Mouse (Mus musculus) lung, postnatal 0 days (tissue): ENCODE results near the gene Myo16. TPM values are rescaled to one million over a fixed set of nuclear protein-coding genes. Genes with fewer than 3 reads are reported as not detected.

Source experiments
- ATAC-seq: fragments of 200-750 bp; cut with Nextera tagmentation; 2 replicates; pipeline ENCODE4 v1.8.0; 2017; ENCODE audit warnings: moderate library complexity
- DNase-seq: peaks from one replicate; pipeline ENCODE4 v3.0.0-alpha.2; 2016; ENCODE audit warnings: low spot score
- H3K27ac ChIP-seq: fragments of 300-500 bp; sonication (generic); 2 replicates; pipeline ENCODE4 v1.5.1; 2014; ENCODE audit warnings: antibody characterized with exemption, mild to moderate bottlenecking, low read length, mixed read lengths
- H3K27me3 ChIP-seq: fragments of 300-500 bp; sonication (generic); replicated peaks from 2 replicates; pipeline ENCODE4 v1.6.1; 2014; ENCODE audit warnings: low read length, mixed read lengths; ENCODE audit not compliant: insufficient read depth
- H3K36me3 ChIP-seq: fragments of 300-500 bp; sonication (generic); 2 replicates; pipeline ENCODE4 v1.6.1; 2014; ENCODE audit warnings: low read length, mixed read lengths; ENCODE audit not compliant: insufficient read depth
- H3K4me1 ChIP-seq: fragments of 300-500 bp; sonication (generic); 2 replicates; pipeline ENCODE4 v1.6.1; 2014; ENCODE audit warnings: antibody characterized with exemption, low read depth, low read length, mixed read lengths; ENCODE audit not compliant: insufficient read depth
- H3K4me2 ChIP-seq: fragments of 300-500 bp; sonication (generic); replicated peaks from 2 replicates; pipeline ENCODE4 v1.6.1; 2014; ENCODE audit warnings: low read depth, mild to moderate bottlenecking, low read length, moderate library complexity, mixed read lengths
- H3K4me3 ChIP-seq: fragments of 300-500 bp; sonication (generic); 2 replicates; pipeline ENCODE4 v1.5.1; 2014; ENCODE audit warnings: low read depth, low read length
- H3K9ac ChIP-seq: fragments of 300-500 bp; sonication (generic); replicated peaks from 2 replicates; pipeline ENCODE4 v1.6.1; 2014; ENCODE audit warnings: low read depth, mild to moderate bottlenecking
- H3K9me3 ChIP-seq: fragments of 300-500 bp; sonication (generic); 2 replicates; pipeline ENCODE4 v1.6.1; 2016; ENCODE audit warnings: low read length, mixed read lengths
- CTCF ChIP-seq: IDR thresholded peaks from 2 replicates; pipeline ENCODE4 v1.5.1; 2016; ENCODE audit warnings: antibody characterized with exemption, mild to moderate bottlenecking
- EP300 ChIP-seq: IDR thresholded peaks from 2 replicates; pipeline ENCODE4 v1.6.1; 2016; ENCODE audit warnings: antibody characterized with exemption, mild to moderate bottlenecking, control low read depth
- WGBS: fragments of 180-500 bp; shearing (Covaris S2); extraction: QIAGEN DNeasy Blood & Tissue Kit; methylation state at CpG from one replicate; pipeline ENCODE4 v1.1.7; 2014; 5-methylcytosine and 5-hydroxymethylcytosine counted together
- polyA plus RNA-seq: library from polyadenylated mRNA; unstranded; fragments of >200 nt; fragmentation: Nextera tagmentation; extraction: Ambion mirVana; gene quantifications from 2 replicates; pipeline ENCODE4 v1.2.1, GENCODE M21; 2015

Myo16 gene
- polyA plus RNA-seq, 1 experiment from 2014 or later = 0.17 TPM

DNA sequence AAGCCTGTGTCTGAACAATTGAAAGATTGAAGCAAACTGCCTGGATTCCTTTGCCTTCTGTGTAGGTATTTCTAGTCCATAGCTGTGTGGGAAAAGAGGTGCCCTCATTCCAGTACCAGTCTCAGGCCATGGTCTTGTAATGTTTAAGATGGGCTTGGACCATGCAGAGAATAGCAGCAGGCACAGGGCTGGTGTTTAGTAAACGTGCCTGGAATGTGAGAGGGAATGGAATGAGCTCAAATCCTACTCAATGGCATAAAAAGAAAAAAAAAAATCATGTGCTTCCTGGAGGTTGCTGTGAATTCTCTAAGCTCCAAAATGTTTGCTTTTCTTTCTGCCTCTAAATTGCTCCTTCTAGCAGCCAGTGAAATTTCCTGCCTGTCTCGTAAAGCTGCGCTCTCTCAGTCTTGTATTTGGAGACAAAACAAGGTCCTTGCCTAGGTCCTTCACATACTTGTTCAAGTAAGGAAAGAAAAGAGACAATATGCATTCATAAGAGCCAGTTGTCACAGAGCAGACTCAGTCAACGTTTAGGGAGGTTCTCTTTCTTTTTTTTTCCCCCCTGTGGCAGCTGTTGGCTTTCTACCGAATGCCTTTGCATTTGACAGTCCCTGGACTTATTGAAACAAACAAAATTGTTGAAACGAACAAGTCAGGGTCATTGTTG lies 70.0 kb downstream of the Myo16 start:
- whole genome bisulfite sequencing = 10% methylated on average over 6 of the region's 6 CpGs
- Histone ChIP-seq H3K4me1 (no peaks in the 10 kb centered on the region), H3K9ac (no peak overlapping the region), H3K27me3 (no peaks in the 10 kb centered on the region), H3K27ac (no peak overlapping the region), H3K4me3 (no peak overlapping the region), H3K36me3 (no peaks in the 10 kb centered on the region), H3K9me3 (no peaks in the 10 kb centered on the region), H3K4me2 (no peak overlapping the region)
- ATAC-seq (no peak), DNase-seq (no peak)
- TF ChIP-seq EP300 (no peak), CTCF (no peak)

DNA sequence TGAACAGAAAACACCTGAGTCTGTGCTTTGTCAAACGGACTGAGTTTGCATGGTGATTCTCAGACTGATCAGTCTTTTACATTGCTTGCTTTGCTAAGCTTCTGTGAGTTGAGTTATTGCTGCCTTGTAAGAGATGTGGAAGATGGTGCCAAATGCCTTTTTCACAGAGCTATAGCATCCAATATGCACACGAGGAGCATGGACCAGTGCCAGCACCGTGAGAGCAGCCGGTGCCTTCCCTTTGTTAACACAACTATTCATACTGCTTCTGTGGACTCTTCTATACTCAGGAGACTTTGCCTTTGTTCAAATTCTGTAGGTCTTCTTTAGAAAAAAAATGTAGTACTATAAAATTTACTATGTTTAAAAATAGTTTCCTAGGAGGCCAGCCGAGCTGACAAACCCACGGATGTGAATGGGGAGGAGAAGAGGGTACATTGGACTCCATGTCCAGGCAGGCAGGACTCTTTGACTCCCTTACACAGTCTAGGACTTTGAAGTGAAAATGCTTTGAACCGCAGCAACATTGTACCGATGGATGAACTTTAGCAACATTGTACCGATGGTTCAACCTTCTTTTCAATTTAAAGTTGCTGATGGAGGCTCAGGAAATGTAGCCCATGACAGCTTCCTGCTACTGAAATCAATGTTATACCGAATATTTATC lies 70.7 kb downstream of the Myo16 start:
- no peaks in the 10 kb centered on the region for H3K27me3 ChIP-seq
- ATAC-seq (no peak), DNase-seq (no peak)
- H3K4me2 ChIP-seq = no peak overlapping the region
- H3K4me3 ChIP-seq = no peak overlapping the region
- H3K27ac ChIP-seq = no peak overlapping the region
- 49% methylated on average over 10 of the region's 10 CpGs for whole genome bisulfite sequencing
- no peaks in the 10 kb centered on the region for H3K9me3 ChIP-seq
- H3K36me3 ChIP-seq = no peaks in the 10 kb centered on the region
- no peak overlapping the region for H3K9ac ChIP-seq
- no peak for TF ChIP-seq EP300
- no peak for TF ChIP-seq CTCF
- H3K4me1 ChIP-seq = no peaks in the 10 kb centered on the region

DNA sequence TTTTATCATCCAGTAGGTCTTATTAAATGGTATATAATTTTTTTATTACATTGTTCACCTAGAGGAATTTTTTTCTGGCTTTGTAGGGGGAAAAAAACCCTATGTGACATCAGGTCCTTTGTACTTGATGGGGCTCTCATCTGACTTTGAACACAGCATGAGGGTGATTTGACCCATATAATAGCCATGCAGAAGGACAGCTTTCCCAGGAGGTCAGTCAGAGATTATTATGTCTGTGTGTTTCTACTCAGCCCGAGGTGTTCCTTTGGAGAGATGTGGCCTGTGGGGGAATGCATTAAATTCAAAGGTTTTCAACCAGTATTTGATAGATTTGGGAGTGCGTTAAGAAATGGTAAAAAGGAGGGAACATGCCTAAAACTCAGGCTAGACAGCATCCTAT lies 71.3 kb downstream of the Myo16 start:
- Histone ChIP-seq H3K27me3 (no peaks in the 10 kb centered on the region), H3K4me1 (no peaks in the 10 kb centered on the region), H3K4me2 (no peak overlapping the region), H3K4me3 (no peak overlapping the region), H3K9ac (no peak overlapping the region), H3K36me3 (no peaks in the 10 kb centered on the region), H3K9me3 (no peaks in the 10 kb centered on the region), H3K27ac (no peak overlapping the region)
- TF ChIP-seq CTCF (no peak), EP300 (no peak)
- no peak for ATAC-seq
- no peak for DNase-seq
- WGBS = 83% methylated on average over 2 of the region's 2 CpGs

DNA sequence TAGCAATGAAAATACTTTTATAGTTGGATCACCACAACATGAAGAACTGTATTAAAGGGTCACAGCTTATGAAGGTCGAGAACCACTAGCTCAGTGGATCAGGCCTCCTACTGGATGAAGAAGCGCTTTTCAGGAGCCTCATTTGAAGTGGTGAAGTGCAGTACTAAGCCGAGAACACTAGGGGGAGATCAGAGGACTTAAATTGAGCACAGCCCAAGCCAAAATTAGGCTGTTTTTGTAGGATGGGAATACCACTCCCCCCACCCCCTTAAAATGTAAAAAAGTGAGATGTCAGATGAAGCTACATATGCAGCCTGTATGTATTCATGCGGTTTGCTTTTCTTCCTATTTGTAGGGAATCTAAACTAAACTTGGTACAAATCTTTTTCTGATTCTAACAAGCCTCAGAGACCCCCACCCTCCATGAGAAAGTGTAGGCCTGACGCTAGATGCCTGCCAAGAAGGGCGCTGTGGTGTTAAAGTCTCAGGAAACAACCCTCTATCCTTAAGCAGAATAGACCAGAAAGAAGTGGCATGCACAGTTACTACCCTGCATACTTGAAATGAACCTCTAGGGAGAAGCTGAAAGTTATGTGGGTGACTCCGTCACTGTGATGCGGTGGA lies 77.1 kb downstream of the Myo16 start:
- Histone ChIP-seq H3K27ac (no peak overlapping the region), H3K4me1 (no peaks in the 10 kb centered on the region), H3K9me3 (no peaks in the 10 kb centered on the region), H3K27me3 (no peaks in the 10 kb centered on the region), H3K4me3 (no peak overlapping the region), H3K9ac (no peak overlapping the region), H3K36me3 (no peaks in the 10 kb centered on the region), H3K4me2 (no peak overlapping the region)
- WGBS = 46% methylated on average over 8 of the region's 8 CpGs
- TF ChIP-seq CTCF (peak; percentile 80), EP300 (no peak)
- peak; percentile 65 for DNase-seq
- no peak for ATAC-seq

DNA sequence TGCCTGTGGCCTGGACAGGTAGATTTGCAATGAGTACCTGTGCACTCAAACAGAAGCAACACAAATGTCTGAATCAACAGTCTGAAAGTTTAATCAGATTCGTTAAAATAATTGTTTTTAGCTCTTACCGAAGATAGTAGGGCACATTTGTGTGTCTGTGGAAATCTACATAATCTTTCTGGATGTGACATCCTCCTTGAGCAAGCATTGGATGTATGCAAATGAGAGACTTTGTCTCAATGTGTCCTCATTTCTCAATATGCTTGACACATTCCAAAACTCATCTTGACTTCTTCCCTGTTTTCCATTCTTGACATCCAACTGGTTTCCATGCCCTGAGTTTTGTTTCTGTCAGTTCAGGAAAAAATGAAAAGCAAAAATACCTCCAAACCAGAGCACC lies 80.8 kb downstream of the Myo16 start:
- no peak for TF ChIP-seq CTCF
- TF ChIP-seq EP300 = no peak
- Histone ChIP-seq H3K27me3 (no peaks in the 10 kb centered on the region), H3K4me1 (no peaks in the 10 kb centered on the region), H3K9ac (no peak overlapping the region), H3K4me2 (no peak overlapping the region), H3K36me3 (no peaks in the 10 kb centered on the region), H3K4me3 (no peak overlapping the region), H3K27ac (no peak overlapping the region), H3K9me3 (no peaks in the 10 kb centered on the region)
- DNase-seq = no peak
- ATAC-seq = no peak
- WGBS = 69% methylated on average over 2 of the region's 2 CpGs

DNA sequence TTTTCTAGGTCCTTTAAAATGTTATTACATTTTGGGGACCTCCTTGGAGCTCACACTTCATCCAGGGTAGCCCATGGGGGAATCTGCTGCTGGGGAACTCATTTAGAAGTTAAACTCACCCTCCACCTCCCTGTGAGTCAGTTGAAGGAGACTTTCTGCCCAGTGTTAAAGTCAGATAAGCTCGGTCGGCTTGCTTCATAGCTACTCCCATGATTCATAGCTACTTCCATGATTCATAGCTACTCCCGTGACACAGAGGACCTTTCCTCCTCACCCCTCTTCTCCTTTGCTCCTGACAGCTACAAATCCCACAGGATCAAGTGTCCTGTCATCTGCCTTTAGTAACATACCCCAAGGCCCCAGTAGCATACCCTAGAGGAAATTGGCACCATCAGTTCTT lies 89.6 kb downstream of the Myo16 start:
- H3K9me3 ChIP-seq = no peaks in the 10 kb centered on the region
- no peak overlapping the region for H3K4me2 ChIP-seq
- TF ChIP-seq EP300 (no peak), CTCF (no peak)
- H3K4me1 ChIP-seq = no peaks in the 10 kb centered on the region
- WGBS = 34% methylated on average over 3 of the region's 3 CpGs
- H3K27me3 ChIP-seq = no peaks in the 10 kb centered on the region
- no peak overlapping the region for H3K27ac ChIP-seq
- DNase-seq (no peak), ATAC-seq (no peak)
- no peak overlapping the region for H3K4me3 ChIP-seq
- no peaks in the 10 kb centered on the region for H3K36me3 ChIP-seq
- H3K9ac ChIP-seq = no peak overlapping the region
